ENCODE assay signal across 18 mouse cellular contexts in the genomic region with DNA sequence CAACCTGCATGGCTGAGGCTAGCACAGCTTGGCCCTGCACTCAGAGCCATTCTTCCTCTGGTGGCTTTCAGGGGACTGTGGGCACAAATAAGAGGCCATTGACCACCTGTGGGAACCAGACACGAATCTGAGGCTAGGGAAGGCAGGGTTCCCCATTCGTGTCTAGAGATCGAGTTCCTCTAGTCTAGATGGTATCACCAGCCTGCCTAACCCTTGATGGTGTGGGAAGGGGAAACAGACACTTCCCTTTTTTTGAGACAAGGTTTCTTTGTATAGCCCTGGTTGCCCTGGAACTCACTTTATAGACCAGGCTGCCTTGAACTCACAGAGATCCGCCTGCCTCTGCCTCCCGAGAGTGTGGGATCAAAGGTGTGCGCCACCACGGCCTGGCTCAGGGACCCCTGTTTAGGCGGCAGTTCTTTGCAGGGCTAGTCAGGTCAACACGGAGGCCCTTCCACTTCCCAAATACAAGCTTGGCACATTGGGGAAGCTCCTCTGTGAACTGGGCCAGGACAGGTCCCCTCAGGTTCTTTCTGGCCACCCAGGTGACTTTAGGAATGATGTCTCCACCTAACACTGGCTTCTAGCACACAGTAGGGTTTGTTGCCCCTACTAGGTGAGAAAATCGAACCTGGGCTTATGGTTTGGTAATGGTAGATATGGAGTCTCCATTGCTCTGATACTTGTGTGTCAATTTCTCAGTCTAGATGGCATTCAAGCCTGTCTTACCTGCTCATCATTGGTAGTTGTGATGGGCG. TPM values are rescaled to one million over a fixed set of nuclear protein-coding genes. Genes with fewer than 3 reads are reported as not detected.
DNase-seq lines count a peak whose midpoint lies in the region; ATAC-seq and TF ChIP-seq lines count a peak whose summit lies in the region.
"Had no signal": no experiment of that assay in that cellular context is flagged by ENCODE, and none has a peak within 500 bp of the region (broad histone marks: within the 10 kb centered on the region; RNA-seq: fewer than 3 reads in every experiment).

No protein-coding gene starts in this region.

- no peaks in the 10 kb centered on the region for H3K79me2 ChIP-seq in CH12.LX (replicated peaks; ENCODE audit: control insufficient read depth, extremely low read depth, insufficient read depth, poor library complexity, severe bottlenecking)

- peak; percentile 74 for ATAC-seq in common myeloid progenitor, adult 5-6 weeks (replicated peaks; ENCODE audit: low read depth, poor library complexity, severe bottlenecking)
- ATAC-seq in neutrophil, adult 5-6 weeks (ENCODE audit: extremely low read depth, insufficient number of reproducible peaks, low FRiP score, poor library complexity, severe bottlenecking): peak; percentile 51; the same call in 1 of the 2 replicates
- ATAC-seq: forebrain, embryonic 13.5 days; inflammation-experienced regulatory T-cells, adult 6 months had no signal

- H3K4me2 ChIP-seq in CH12.LX (ENCODE audit: insufficient read depth, low read depth, poor library complexity, severe bottlenecking): no peak overlapping the region
- H3K4me2 ChIP-seq: forebrain, embryonic 13.5 days; hindbrain, embryonic 12.5 days; midbrain, embryonic 12.5 days had no signal

- H3K4me3 ChIP-seq in CH12.LX (replicated peaks in 1 of 3; ENCODE audit: low read depth in 2 of 3, low read length in 2 of 3, poor library complexity in 1 of 3): no peak overlapping the region
- H3K4me3 ChIP-seq: forebrain, embryonic 13.5 days; hindbrain, embryonic 12.5 days; left cerebral cortex, adult 2 months; midbrain, embryonic 12.5 days had no signal

- in situ Hi-C loops in CH12.LX (cut with MboI; ENCODE audit: low pct_ligation_motif_present, low pct_unique_long_range_greater_than_20kb, low sequenced_read_pairs): no loop called here

- no peak overlapping the region for H3K27ac ChIP-seq in CH12.LX (ENCODE audit: insufficient read depth, low read depth)
- H3K27ac ChIP-seq: forebrain, embryonic 13.5 days; hindbrain, embryonic 12.5 days; left cerebral cortex, adult 2 months; midbrain, embryonic 12.5 days had no signal

- TF ChIP-seq RAD21 in CH12.LX (IDR thresholded peaks at IDR 0.05; ENCODE audit: low read depth, low read length): no peak

- TF ChIP-seq CTCF in CH12.LX (conservative IDR thresholded peaks at IDR 0.05 in 1 of 2, IDR thresholded peaks at IDR 0.05 in 1 of 2; ENCODE audit: low read depth in 2 of 2, low read length in 2 of 2): no peak

- no peaks in the 10 kb centered on the region for H3K36me3 ChIP-seq in CH12.LX (replicated peaks in 1 of 2; ENCODE audit: control insufficient read depth in 1 of 2, insufficient read depth in 1 of 2, low read length in 1 of 2)
- H3K36me3 ChIP-seq: hindbrain, embryonic 12.5 days; midbrain, embryonic 12.5 days had no signal

- H3K9me3 ChIP-seq in CH12.LX (replicated peaks; ENCODE audit: low read length): no peaks in the 10 kb centered on the region
- H3K9me3 ChIP-seq: forebrain, embryonic 13.5 days; midbrain, embryonic 12.5 days had no signal

- H3K4me1 ChIP-seq in CH12.LX (ENCODE audit: control insufficient read depth in 1 of 2, insufficient read depth in 2 of 2): peaks cover 7 to 29% of the 10 kb centered on the region in 2 experiments; a peak in 3 of 4 replicates

- no peak for TF ChIP-seq POLR2A in CH12.LX (IDR thresholded peaks at IDR 0.05; ENCODE audit: low read depth, low read length)

- dilution Hi-C loops in CH12.LX (cut with MboI; ENCODE audit: extremely low pct_ligation_motif_present, extremely low pct_unique_long_range_greater_than_20kb, low sequenced_read_pairs): no loop called here

- peaks cover 1% of the 10 kb centered on the region for H3K27me3 ChIP-seq in CH12.LX (replicated peaks)

- TF ChIP-seq EP300 in CH12.LX (IDR thresholded peaks at IDR 0.05; ENCODE audit: low read length): no peak

- no peak overlapping the region for H3K9ac ChIP-seq in CH12.LX (ENCODE audit: insufficient read depth, low read depth)
- H3K9ac ChIP-seq: forebrain, embryonic 13.5 days; hindbrain, embryonic 12.5 days; midbrain, embryonic 12.5 days had no signal

- DNase-seq in lung, postnatal 25 days (ENCODE audit: low spot score): peak; percentile 29
- DNase-seq in lung, postnatal 10 days: no peak
- DNase-seq in CH12.LX (ENCODE audit: extremely low read depth): peak; percentile 40
- no peak for DNase-seq in kidney, adult 9 months
- no peak for DNase-seq in thymus, adult 18-20 months
- no peak for DNase-seq in kidney, adult 11 months
- DNase-seq: cerebellum, adult 9-10 months; gastrocnemius, postnatal 14 days; kidney, adult 8-10 months; right cerebral cortex, postnatal 14 days; thymus, postnatal 25 days had no signal

TF ChIP-seq in CH12.LX, 34 proteins besides CTCF, POLR2A, EP300 and RAD21:
- TF ChIP-seq ZKSCAN1 (IDR thresholded peaks at IDR 0.05; ENCODE audit: borderline replicate concordance, low read depth, low read length) (peak; percentile 70), USF2 (conservative IDR thresholded peaks at IDR 0.05; ENCODE audit: low read depth, low read length) (no peak), POLR2AphosphoS2 (IDR thresholded peaks at IDR 0.05; ENCODE audit: low read depth, low read length) (no peak)

RNA-seq across cellular contexts. Expression of gene Amz1, which starts 7.3 kb away (rescaled TPM):
- total RNA-seq in CH12.LX (2012; rRNA removed): 7.0 and 8.3 TPM in 2 replicates
- total RNA-seq in CH12.LX (2014; rRNA removed): 7.3 and 7.5 TPM in 2 replicates
- polyA plus RNA-seq in CH12.LX (2012; ENCODE audit: insufficient read length, low read depth): 11.2 and 12.4 TPM in 2 replicates
- 0.10 and 2.4 TPM in 2 replicates for total RNA-seq in common myeloid progenitor, adult 5-6 weeks (2017)
- 12.6 and 14.4 TPM in 2 replicates for total RNA-seq in neutrophil, adult 5-6 weeks (2017)

RNA-seq across cellular contexts. Expression of gene Brat1, which starts 26.4 kb away (rescaled TPM):
- 14.5 and 15.0 TPM in 2 replicates for total RNA-seq in CH12.LX (2012; rRNA removed)
- total RNA-seq in CH12.LX (2014; rRNA removed): 9.0 and 9.8 TPM in 2 replicates
- polyA plus RNA-seq in CH12.LX (2012; ENCODE audit: insufficient read length, low read depth): 10.0 and 10.9 TPM in 2 replicates
- total RNA-seq in common myeloid progenitor, adult 5-6 weeks (2017): 13.1 and 13.6 TPM in 2 replicates
- 23.3 and 23.6 TPM in 2 replicates for total RNA-seq in neutrophil, adult 5-6 weeks (2017)

RNA-seq across cellular contexts. Expression of gene Iqce, which starts 29.0 kb away (rescaled TPM):
- 5.3 and 6.3 TPM in 2 replicates for total RNA-seq in CH12.LX (2012; rRNA removed)
- 2.2 and 2.9 TPM in 2 replicates for total RNA-seq in CH12.LX (2014; rRNA removed)
- 8.5 and 11.2 TPM in 2 replicates for polyA plus RNA-seq in CH12.LX (2012; ENCODE audit: insufficient read length, low read depth)
- total RNA-seq in common myeloid progenitor, adult 5-6 weeks (2017): 7.9 and 9.8 TPM in 2 replicates
- total RNA-seq in neutrophil, adult 5-6 weeks (2017): 21.2 and 23.9 TPM in 2 replicates

Comparison
In these comparisons a context has a peak if more than half of its experiments do, and no peak if none do; other contexts are left out.
1. DNase-seq: peak in lung, postnatal 25 days (single experiment) and CH12.LX (single experiment); none in lung, postnatal 10 days (single experiment), kidney, adult 9 months (single experiment), thymus, adult 18-20 months (0 of 2) and kidney, adult 11 months (single experiment).